Mouse (Mus musculus) myocyte (in vitro differentiated cells): ENCODE data around the gene Ddost. TPM values are rescaled to one million over a fixed set of nuclear protein-coding genes. Genes with fewer than 3 reads are reported as not detected.

Experiments
- H3K27me3 ChIP-seq: one replicate; pipeline ENCODE4 v1.6.1; 2011; ENCODE audit not compliant: control insufficient read depth, insufficient read depth, insufficient read length
- H3K36me3 ChIP-seq: one replicate; pipeline ENCODE4 v1.6.1; 2011; ENCODE audit not compliant: control insufficient read depth, insufficient read depth
- H3K4me2 ChIP-seq: one replicate; pipeline ENCODE4 v1.6.1; 2011; ENCODE audit warnings: low read depth, control low read depth
- H3K4me3 ChIP-seq: one replicate; pipeline ENCODE4 v1.5.1; 2011; ENCODE audit warnings: mild to moderate bottlenecking, control low read depth, moderate library complexity
- H3K79me2 ChIP-seq: one replicate; pipeline ENCODE4 v1.6.1; 2011; ENCODE audit not compliant: control insufficient read depth, insufficient read depth
- H3ac ChIP-seq: one replicate; pipeline ENCODE4 v1.6.1; 2011; ENCODE audit not compliant: control insufficient read depth, insufficient read length
- CEBPB ChIP-seq: IDR thresholded peaks from 2 replicates; pipeline ENCODE4 v1.6.1; 2011; ENCODE audit warnings: mild to moderate bottlenecking, moderate library complexity; ENCODE audit not compliant: poor library complexity, insufficient read depth, severe bottlenecking
- E2F4 ChIP-seq: IDR thresholded peaks from one replicate; pipeline ENCODE4 v1.6.1; 2011; ENCODE audit warnings: mild to moderate bottlenecking, control low read depth, moderate library complexity; ENCODE audit not compliant: insufficient read depth
- MAX ChIP-seq: IDR thresholded peaks from one replicate; pipeline ENCODE4 v1.6.1; 2011; ENCODE audit warnings: low read depth, mild to moderate bottlenecking, control low read depth
- MYOD1 ChIP-seq, 3 experiments: IDR thresholded peaks; one replicate each; pipeline ENCODE4 v1.6.1; 2011; ENCODE audit warnings: control low read depth in 2 of 3, low read depth in 2 of 3, mild to moderate bottlenecking in 2 of 3, moderate library complexity in 1 of 3; ENCODE audit not compliant: insufficient read length in 2 of 3, control insufficient read depth in 1 of 3
- MYOG ChIP-seq, 3 experiments: IDR thresholded peaks; one replicate each; pipeline ENCODE4 v1.6.1; 2011; ENCODE audit warnings: control low read depth in 2 of 3, low read depth in 2 of 3, mild to moderate bottlenecking in 2 of 3; ENCODE audit not compliant: insufficient read length in 2 of 3, control insufficient read depth in 1 of 3, insufficient read depth in 1 of 3
- POLR2A ChIP-seq: IDR thresholded peaks from one replicate; pipeline ENCODE4 v1.6.1; 2011; ENCODE audit warnings: low read depth, mild to moderate bottlenecking, control low read depth, moderate library complexity; ENCODE audit not compliant: insufficient read length
- POLR2AphosphoS2 ChIP-seq: IDR thresholded peaks from one replicate; pipeline ENCODE4 v1.6.1; 2011; ENCODE audit warnings: low read depth, control low read depth; ENCODE audit not compliant: insufficient read length
- REST ChIP-seq: IDR thresholded peaks from one replicate; pipeline ENCODE4 v1.6.1; 2011; ENCODE audit warnings: mild to moderate bottlenecking, control low read depth, moderate library complexity; ENCODE audit not compliant: insufficient read depth, insufficient read length
- SRF ChIP-seq: IDR thresholded peaks from one replicate; pipeline ENCODE4 v1.6.1; 2011; ENCODE audit warnings: low read depth; ENCODE audit not compliant: control insufficient read depth, insufficient read length
- TCF12 ChIP-seq: IDR thresholded peaks from one replicate; pipeline ENCODE4 v1.6.1; 2011; ENCODE audit warnings: mild to moderate bottlenecking, control low read depth; ENCODE audit not compliant: poor library complexity, insufficient read depth, severe bottlenecking
- TCF3 ChIP-seq: IDR thresholded peaks from one replicate; pipeline ENCODE4 v1.6.1; 2011; ENCODE audit warnings: low read depth, control low read depth; ENCODE audit not compliant: insufficient read length
- USF1 ChIP-seq: IDR thresholded peaks from one replicate; pipeline ENCODE4 v1.6.1; 2011; ENCODE audit warnings: low read depth, mild to moderate bottlenecking, control low read depth, moderate library complexity
- polyA plus RNA-seq: library from polyadenylated mRNA; unstranded; fragments of >200 nt; fragmentation: generic; extraction: Trizol; gene quantifications from one replicate; pipeline ENCODE4 v1.2.1, GENCODE M21; 2012; ENCODE audit warnings: missing spikeins

Ddost gene
- polyA plus RNA-seq, 1 experiment, result 162 TPM

DNA sequence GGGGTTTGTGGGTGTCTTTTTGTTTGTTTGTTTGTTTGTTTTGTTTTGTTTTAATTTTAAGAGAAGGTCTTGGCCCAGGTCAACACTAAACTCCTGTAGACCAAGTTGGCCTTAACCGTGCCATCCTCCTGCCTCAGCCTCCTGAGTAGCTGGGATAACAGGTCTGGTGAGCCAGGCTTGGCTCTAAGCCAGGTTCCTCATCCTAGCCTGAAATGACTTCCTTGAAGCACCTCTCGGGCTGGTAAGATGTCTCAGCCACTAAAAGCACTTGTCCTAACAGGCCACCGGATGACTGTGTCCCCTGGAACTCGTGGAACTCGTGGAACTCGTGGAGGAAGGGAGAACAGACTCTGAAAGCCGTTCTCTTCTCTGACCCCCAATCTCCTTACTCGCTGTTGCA, 51.6 kb downstream of the Ddost start:
- Histone ChIP-seq H3K4me3 (no peak overlapping the region), H3K27me3 (no peaks in the 10 kb centered on the region), H3K4me2 (peak overlapping the region; percentile 63), H3ac (no peak overlapping the region), H3K79me2 (no peaks in the 10 kb centered on the region), H3K36me3 (no peaks in the 10 kb centered on the region)
- no peak for TF ChIP-seq POLR2A
- TF ChIP-seq MYOG (IDR thresholded peaks at IDR 0.05; ENCODE audit: control insufficient read depth in 1 of 3, insufficient read depth in 1 of 3, insufficient read length in 2 of 3, low read depth in 2 of 3), result no peak
- TF ChIP-seq SRF, result no peak
- TF ChIP-seq E2F4, result no peak
- TF ChIP-seq POLR2AphosphoS2, result no peak
- no peak for TF ChIP-seq USF1
- TF ChIP-seq TCF3, result no peak
- TF ChIP-seq CEBPB, result no peak
- no peak for TF ChIP-seq MYOD1 (IDR thresholded peaks at IDR 0.05; ENCODE audit: control insufficient read depth in 1 of 3, insufficient read length in 2 of 3, low read depth in 2 of 3)
- no peak for TF ChIP-seq REST
- TF ChIP-seq TCF12, result no peak

DNA sequence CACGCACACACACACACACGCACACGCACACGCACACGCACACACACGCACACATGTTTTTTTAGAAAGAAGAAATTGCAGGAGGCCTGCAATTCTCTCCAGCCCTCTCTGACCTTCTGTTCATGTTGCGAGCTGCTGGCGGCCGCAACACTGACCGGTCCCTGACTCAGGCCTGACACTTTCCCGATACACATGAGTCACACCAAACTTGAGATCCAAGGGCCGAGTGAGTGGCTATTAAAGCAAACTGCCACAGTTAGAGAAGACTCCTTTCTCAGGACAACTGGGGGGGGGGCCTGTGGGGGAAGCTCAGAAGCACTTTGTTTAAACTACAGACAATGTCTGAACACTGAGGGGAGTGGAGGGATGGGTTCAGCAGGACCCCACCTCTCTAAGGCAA, 52.0 kb downstream of the Ddost start:
- Histone ChIP-seq H3ac (no peak overlapping the region), H3K4me2 (peak overlapping the region; percentile 63), H3K27me3 (no peaks in the 10 kb centered on the region), H3K36me3 (no peaks in the 10 kb centered on the region), H3K79me2 (no peaks in the 10 kb centered on the region), H3K4me3 (no peak overlapping the region)
- no peak for TF ChIP-seq TCF12
- no peak for TF ChIP-seq POLR2AphosphoS2
- no peak for TF ChIP-seq CEBPB
- TF ChIP-seq MAX, result no peak
- TF ChIP-seq SRF, result no peak
- TF ChIP-seq MYOG (IDR thresholded peaks at IDR 0.05; ENCODE audit: control insufficient read depth in 1 of 3, insufficient read depth in 1 of 3, insufficient read length in 2 of 3, low read depth in 2 of 3), result no peak
- no peak for TF ChIP-seq E2F4
- no peak for TF ChIP-seq MYOD1 (IDR thresholded peaks at IDR 0.05; ENCODE audit: control insufficient read depth in 1 of 3, insufficient read length in 2 of 3, low read depth in 2 of 3)
- no peak for TF ChIP-seq TCF3
- TF ChIP-seq USF1, result no peak
- TF ChIP-seq POLR2A, result no peak
- no peak for TF ChIP-seq REST

DNA sequence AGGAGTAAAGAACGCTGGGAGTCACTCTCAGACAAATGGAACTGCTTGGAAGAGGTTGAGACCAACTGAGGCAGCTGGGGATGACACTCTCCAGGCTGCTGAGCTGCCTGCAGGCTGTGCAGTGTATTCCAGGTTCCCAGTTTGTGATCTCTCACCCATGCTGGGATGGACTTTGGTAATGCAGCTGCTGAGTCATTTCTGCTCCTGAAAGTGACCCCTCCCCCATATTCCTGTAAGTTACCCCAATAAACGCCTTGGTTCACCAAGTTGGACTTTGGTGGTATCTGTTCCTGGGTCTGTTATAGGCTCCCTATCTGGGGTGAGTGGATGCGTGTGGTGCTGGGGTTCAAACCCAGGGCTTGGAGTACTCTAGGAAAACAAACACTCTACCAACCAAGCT, 53.6 kb downstream of the Ddost start:
- H3K36me3 ChIP-seq, result no peaks in the 10 kb centered on the region
- TF ChIP-seq MYOG (IDR thresholded peaks at IDR 0.05; ENCODE audit: control insufficient read depth in 1 of 3, insufficient read depth in 1 of 3, insufficient read length in 2 of 3, low read depth in 2 of 3), result no peak
- no peak overlapping the region for H3ac ChIP-seq
- no peaks in the 10 kb centered on the region for H3K79me2 ChIP-seq
- no peaks in the 10 kb centered on the region for H3K27me3 ChIP-seq
- no peak overlapping the region for H3K4me3 ChIP-seq
- no peak overlapping the region for H3K4me2 ChIP-seq

DNA sequence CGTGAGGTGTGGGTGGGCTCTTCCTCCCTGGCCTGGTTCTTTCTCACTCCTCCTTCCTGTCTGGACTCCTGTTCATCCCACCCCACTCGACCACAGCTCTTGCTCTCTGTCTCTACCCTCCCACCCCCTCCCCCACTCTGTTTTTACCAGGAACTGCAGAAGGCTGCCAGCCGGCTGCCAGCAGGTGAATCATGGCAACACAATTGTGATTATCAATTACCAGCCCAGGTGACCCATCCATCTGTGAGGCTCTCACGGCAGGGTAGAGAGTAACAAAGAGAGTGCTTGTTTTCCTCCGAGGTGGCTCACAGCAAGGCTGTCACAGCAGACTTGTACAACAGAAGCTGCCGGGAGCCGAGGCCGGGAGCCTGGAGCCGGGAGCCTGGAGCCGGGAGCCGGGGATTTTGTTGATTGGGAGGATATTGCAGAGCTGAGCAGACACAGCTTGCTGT, 56.9 kb downstream of the Ddost start:
- H3K27me3 ChIP-seq, result no peaks in the 10 kb centered on the region
- H3ac ChIP-seq, result no peak overlapping the region
- TF ChIP-seq MYOG (IDR thresholded peaks at IDR 0.05; ENCODE audit: control insufficient read depth in 1 of 3, insufficient read depth in 1 of 3, insufficient read length in 2 of 3, low read depth in 2 of 3) (no peak), CEBPB (no peak), MAX (no peak), E2F4 (no peak), TCF3 (no peak), POLR2AphosphoS2 (no peak), POLR2A (no peak), MYOD1 (IDR thresholded peaks at IDR 0.05; ENCODE audit: control insufficient read depth in 1 of 3, insufficient read length in 2 of 3, low read depth in 2 of 3) (no peak), REST (no peak)
- no peak overlapping the region for H3K4me3 ChIP-seq
- H3K4me2 ChIP-seq, result no peak overlapping the region
- H3K36me3 ChIP-seq, result no peaks in the 10 kb centered on the region
- H3K79me2 ChIP-seq, result no peaks in the 10 kb centered on the region

Other genes starting within 250 kb of the Ddost start
- gene Hp1bp3, start 88.4 kb upstream of the Ddost start, polyA plus RNA-seq, result 54.7 TPM
- 0.08 TPM for gene Sh2d5, start 54.3 kb upstream of the Ddost start, polyA plus RNA-seq
- 0.20 TPM for gene Kif17, start 54.3 kb upstream of the Ddost start, polyA plus RNA-seq
- 60.9 TPM for gene Pink1, start 21.6 kb downstream of the Ddost start, polyA plus RNA-seq
- gene Cda, start 63.3 kb downstream of the Ddost start, polyA plus RNA-seq, result 6.0 TPM
- not detected for gene Fam43b, start 91.8 kb downstream of the Ddost start, polyA plus RNA-seq
- 36.2 TPM for gene Mul1, start 129.9 kb downstream of the Ddost start, polyA plus RNA-seq
- gene Camk2n1, start 149.6 kb downstream of the Ddost start, polyA plus RNA-seq, result 0.48 TPM